Mouse (Mus musculus) olfactory bulb, adult 2 months (tissue): ENCODE results near the gene Anapc10.

ENCODE experiments used
- CTCF ChIP-seq: fragments of 200-500 bp; IDR thresholded peaks from 2 replicates; pipeline ENCODE4 v1.5.1; 2012; ENCODE audit warnings: low read depth, mild to moderate bottlenecking, low read length, moderate library complexity; ENCODE audit not compliant: insufficient read depth
- POLR2A ChIP-seq: fragments of 200-500 bp; IDR thresholded peaks from 2 replicates; pipeline ENCODE4 v1.6.1; 2012; ENCODE audit warnings: mild to moderate bottlenecking, low read depth, low read length, moderate library complexity; ENCODE audit not compliant: insufficient read depth

DNA sequence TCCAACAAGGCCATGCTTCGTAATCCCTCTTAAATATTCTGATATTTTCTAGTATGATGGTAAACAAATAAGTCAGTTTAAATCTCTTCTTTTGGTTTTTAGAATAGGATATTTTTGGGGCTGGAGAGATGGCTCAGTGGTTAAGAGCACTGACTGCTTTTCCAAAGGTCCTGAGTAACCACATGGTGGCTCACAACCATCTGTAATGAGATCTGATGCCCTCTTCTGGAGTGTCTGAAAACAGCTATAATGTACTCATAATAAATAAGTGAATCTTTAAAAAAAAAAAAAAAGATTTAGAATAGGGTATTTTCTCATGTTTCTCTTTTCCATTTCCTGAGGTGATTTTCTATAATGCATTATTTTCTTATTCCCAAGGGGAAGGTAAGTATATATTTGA lies 16.3 kb downstream of the Anapc10 start:
- TF ChIP-seq POLR2A, result no peak
- no peak for TF ChIP-seq CTCF
